Mouse (Mus musculus) CH12.LX (cell line): ENCODE measurements at regions not wholly inside any gene's neighbourhood (a gene's known extent, or its start where the extent isn't known, plus 50 kb on each side); places are given as distances from the start of the nearest gene placed in this dataset.

Experiments used
- DNase-seq: peaks from one replicate; pipeline ENCODE4 v3.0.0-alpha.2; 2013; ENCODE audit errors: extremely low read depth
- H3K27ac ChIP-seq: 2 replicates; pipeline ENCODE4 v1.5.1; 2012; ENCODE audit warnings: low read depth, mild to moderate bottlenecking, control low read depth, moderate library complexity; ENCODE audit not compliant: insufficient read depth
- H3K27me3 ChIP-seq: replicated peaks from 2 replicates; pipeline ENCODE3; 2012; ENCODE audit warnings: inconsistent platforms
- H3K36me3 ChIP-seq, 2 experiments: replicated peaks in 1 of 2; 2 replicates each; pipeline versions ENCODE3 to v1.6.1; 2012; ENCODE audit warnings: inconsistent platforms in 1 of 2, low read length in 1 of 2, mild to moderate bottlenecking in 1 of 2, mixed read lengths in 1 of 2, moderate library complexity in 1 of 2; ENCODE audit not compliant: control insufficient read depth in 1 of 2, insufficient read depth in 1 of 2
- H3K4me1 ChIP-seq, 2 experiments: 2 replicates each; pipeline ENCODE4 v1.6.1; 2012; ENCODE audit warnings: inconsistent platforms in 1 of 2, moderate library complexity in 1 of 2; ENCODE audit not compliant: insufficient read depth in 2 of 2, control insufficient read depth in 1 of 2
- H3K4me2 ChIP-seq: 2 replicates; pipeline ENCODE4 v1.6.1; 2012; ENCODE audit warnings: low read depth, mild to moderate bottlenecking, control low read depth; ENCODE audit not compliant: poor library complexity, insufficient read depth, severe bottlenecking
- H3K4me3 ChIP-seq, 3 experiments: fragments of 150-350 bp in 1 of 3; sonication (generic) in 1 of 3; replicated peaks in 1 of 3; 2 replicates each; pipeline versions ENCODE3 to v1.5.1; 2011 to 2012; ENCODE audit warnings: low read depth in 2 of 3, low read length in 2 of 3, mild to moderate bottlenecking in 2 of 3, moderate library complexity in 2 of 3, control low read depth in 1 of 3, improper control_type of control experiment in 1 of 3, inconsistent platforms in 1 of 3, mixed read lengths in 1 of 3; ENCODE audit not compliant: poor library complexity in 1 of 3
- H3K79me2 ChIP-seq: replicated peaks from 2 replicates; pipeline ENCODE4 v1.6.1; 2012; ENCODE audit warnings: mild to moderate bottlenecking, moderate library complexity; ENCODE audit not compliant: control insufficient read depth, poor library complexity, insufficient read depth, severe bottlenecking; ENCODE audit errors: extremely low read depth
- H3K9ac ChIP-seq: 2 replicates; pipeline ENCODE4 v1.6.1; 2012; ENCODE audit warnings: low read depth, mild to moderate bottlenecking, control low read depth, moderate library complexity; ENCODE audit not compliant: insufficient read depth
- H3K9me3 ChIP-seq: replicated peaks from 2 replicates; pipeline ENCODE3; 2012; ENCODE audit warnings: low read length, inconsistent platforms, mixed read lengths
- BHLHE40 ChIP-seq: IDR thresholded peaks from 2 replicates; pipeline ENCODE4 v1.6.1; 2011; ENCODE audit warnings: mild to moderate bottlenecking, low read depth, low read length, improper control_type of control experiment
- CHD2 ChIP-seq: IDR thresholded peaks from 2 replicates; pipeline ENCODE4 v1.6.1; 2011; ENCODE audit warnings: low read length, improper control_type of control experiment
- CTCF ChIP-seq, 2 experiments: IDR thresholded peaks in 1 of 2; conservative IDR thresholded peaks in 1 of 2; 2 replicates each; pipeline ENCODE4 v1.5.1; 2011 to 2012; ENCODE audit warnings: low read depth in 2 of 2, low read length in 2 of 2, improper control_type of control experiment in 1 of 2, inconsistent platforms in 1 of 2, mild to moderate bottlenecking in 1 of 2, moderate library complexity in 1 of 2
- E2F4 ChIP-seq: IDR thresholded peaks from 2 replicates; pipeline ENCODE4 v1.6.1; 2011; ENCODE audit warnings: low read depth, low read length, improper control_type of control experiment; ENCODE audit not compliant: insufficient replicate concordance
- GABPA ChIP-seq: IDR thresholded peaks from 2 replicates; pipeline ENCODE4 v1.6.1; 2012; ENCODE audit warnings: low read depth, low read length, improper control_type of control experiment, inconsistent platforms; ENCODE audit not compliant: insufficient replicate concordance
- JUN ChIP-seq: IDR thresholded peaks from 2 replicates; pipeline ENCODE4 v1.6.1; 2011; ENCODE audit warnings: low read depth, mild to moderate bottlenecking, low read length, improper control_type of control experiment, moderate library complexity; ENCODE audit not compliant: insufficient read depth
- KAT2A ChIP-seq: IDR thresholded peaks from 2 replicates; pipeline ENCODE4 v1.6.1; 2012; ENCODE audit warnings: low read length, improper control_type of control experiment, inconsistent platforms; ENCODE audit not compliant: insufficient replicate concordance
- MAZ ChIP-seq: IDR thresholded peaks from 2 replicates; pipeline ENCODE4 v1.6.1; 2012; ENCODE audit warnings: low read depth, mild to moderate bottlenecking, inconsistent platforms, low read length, improper control_type of control experiment, moderate library complexity
- NELFE ChIP-seq: IDR thresholded peaks from 2 replicates; pipeline ENCODE4 v1.6.1; 2011; ENCODE audit warnings: low read depth, low read length, improper control_type of control experiment
- NRF1 ChIP-seq: IDR thresholded peaks from 2 replicates; pipeline ENCODE4 v1.6.1; 2014; ENCODE audit warnings: low read depth, mild to moderate bottlenecking, inconsistent platforms, low read length, improper control_type of control experiment, moderate library complexity
- PAX5 ChIP-seq: IDR thresholded peaks from 2 replicates; pipeline ENCODE4 v1.6.1; 2012; ENCODE audit warnings: low read length, inconsistent platforms, mixed read lengths
- RAD21 ChIP-seq: IDR thresholded peaks from 2 replicates; pipeline ENCODE4 v1.6.1; 2011; ENCODE audit warnings: low read depth, mild to moderate bottlenecking, low read length, improper control_type of control experiment, moderate library complexity
- RCOR1 ChIP-seq: conservative IDR thresholded peaks from 2 replicates; pipeline ENCODE4 v1.6.1; 2012; ENCODE audit warnings: low read depth, mild to moderate bottlenecking, inconsistent platforms, low read length, improper control_type of control experiment
- TCF12 ChIP-seq: IDR thresholded peaks from 2 replicates; pipeline ENCODE4 v1.6.1; 2014; ENCODE audit warnings: low read depth, mild to moderate bottlenecking, inconsistent platforms, low read length, improper control_type of control experiment
- USF1 ChIP-seq: IDR thresholded peaks from 2 replicates; pipeline ENCODE4 v1.6.1; 2014; ENCODE audit warnings: low read depth, mild to moderate bottlenecking, inconsistent platforms, low read length, improper control_type of control experiment
- USF2 ChIP-seq: conservative IDR thresholded peaks from 2 replicates; pipeline ENCODE4 v1.6.1; 2011; ENCODE audit warnings: low read depth, low read length, improper control_type of control experiment
- ZC3H11A ChIP-seq: IDR thresholded peaks from 2 replicates; pipeline ENCODE4 v1.6.1; 2012; ENCODE audit warnings: low read depth, mild to moderate bottlenecking, inconsistent platforms, low read length, improper control_type of control experiment
- ZKSCAN1 ChIP-seq: IDR thresholded peaks from 2 replicates; pipeline ENCODE4 v1.6.1; 2012; ENCODE audit warnings: low read depth, inconsistent platforms, low read length, improper control_type of control experiment, borderline replicate concordance
- ZMIZ1 ChIP-seq: IDR thresholded peaks from 2 replicates; pipeline ENCODE4 v1.6.1; 2012; ENCODE audit warnings: low read depth, mild to moderate bottlenecking, inconsistent platforms, low read length, improper control_type of control experiment
- dilution Hi-C: fragments of 300-500 bp; cut with MboI; formaldehyde crosslinking; loops from 2 replicates; pipeline ENCODE4 v1.14.3; 2020; ENCODE audit warnings: low sequenced_read_pairs; ENCODE audit not compliant: extremely low pct_unique_long_range_greater_than_20kb, extremely low pct_ligation_motif_present
- in situ Hi-C: fragments of 300-500 bp; cut with MboI; formaldehyde crosslinking; loops from 3 replicates; pipeline ENCODE4 v1.14.3; 2019; ENCODE audit warnings: low sequenced_read_pairs, low pct_ligation_motif_present, low pct_unique_long_range_greater_than_20kb, mixed read lengths

GRCm38 (mm10) chr11:79837076-79837990 is 124.9 kb downstream of the Utp6 start:
- in situ Hi-C loops, result no loop called here
- Histone ChIP-seq H3K9ac (no peak overlapping the region), H3K4me2 (no peak overlapping the region), H3K36me3 (no peaks in the 10 kb centered on the region), H3K9me3 (no peaks in the 10 kb centered on the region), H3K4me3 (no peak overlapping the region), H3K4me1 (peaks cover 6 to 11% of the 10 kb centered on the region in 2 experiments), H3K27ac (no peak overlapping the region), H3K79me2 (no peaks in the 10 kb centered on the region), H3K27me3 (peaks cover 2% of the 10 kb centered on the region)
- TF ChIP-seq CTCF (conservative IDR thresholded peaks at IDR 0.05 in 1 of 2, IDR thresholded peaks at IDR 0.05 in 1 of 2; ENCODE audit: low read depth in 2 of 2, low read length in 2 of 2) (no peak), ZC3H11A (no peak), JUN (no peak), USF1 (no peak), GABPA (no peak), RCOR1 (no peak), PAX5 (no peak), ZMIZ1 (no peak), USF2 (no peak), E2F4 (no peak), ZKSCAN1 (no peak)
- dilution Hi-C loops, result no loop called here
- no peak for DNase-seq

GRCm38 (mm10) chr11:79835873-79836272 is 126.3 kb downstream of the Utp6 start:
- in situ Hi-C loops, result no loop called here
- dilution Hi-C loops, result no loop called here
- no peak for DNase-seq
- TF ChIP-seq MAZ (no peak), CTCF (conservative IDR thresholded peaks at IDR 0.05 in 1 of 2, IDR thresholded peaks at IDR 0.05 in 1 of 2; ENCODE audit: low read depth in 2 of 2, low read length in 2 of 2) (no peak), BHLHE40 (no peak), USF2 (no peak), CHD2 (no peak), TCF12 (no peak), NRF1 (no peak), PAX5 (no peak), RAD21 (no peak), NELFE (no peak), RCOR1 (no peak), KAT2A (no peak)
- Histone ChIP-seq H3K27me3 (peaks cover 2% of the 10 kb centered on the region), H3K27ac (no peak overlapping the region), H3K79me2 (no peaks in the 10 kb centered on the region), H3K4me2 (no peak overlapping the region), H3K4me1 (peaks cover 5 to 6% of the 10 kb centered on the region in 2 experiments), H3K9ac (no peak overlapping the region), H3K4me3 (no peak overlapping the region), H3K9me3 (no peaks in the 10 kb centered on the region), H3K36me3 (no peaks in the 10 kb centered on the region)
